Comparison of ENCODE assay signal across 8 mouse cellular contexts in the genomic region with DNA sequence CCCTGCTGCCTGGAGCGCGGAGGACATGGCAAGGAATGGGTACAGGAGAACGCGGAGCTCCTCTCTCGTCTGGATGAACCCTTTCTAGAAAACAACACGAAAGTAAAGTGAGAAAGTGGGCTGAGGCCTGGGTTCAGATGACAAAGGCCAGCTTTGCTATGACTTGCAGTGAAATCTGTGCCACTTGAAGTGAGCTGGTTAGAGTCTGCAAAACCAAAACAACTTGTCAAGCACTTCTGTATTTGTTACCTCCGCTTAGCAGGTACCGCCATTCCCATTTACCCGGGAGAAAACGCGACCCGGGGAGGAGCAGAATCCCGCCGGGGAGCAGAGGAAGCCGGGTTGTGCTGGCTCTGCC. TPM values are rescaled to one million over a fixed set of nuclear protein-coding genes. Genes with fewer than 3 reads are reported as not detected.
A peak's percentile ranks its signal among the peaks of the same experiment; 100 is the strongest.
DNase-seq lines count a peak whose midpoint lies in the region; ATAC-seq lines count a peak whose summit lies in the region.

No protein-coding gene starts in this region.

- intact Hi-C loops in heart, postnatal 25 days (cut with DNase I) = no loop called here

- H3K27ac ChIP-seq in heart, embryonic 15.5 days = no peak overlapping the region
- H3K27ac ChIP-seq in hindbrain, embryonic 12.5 days = no peak overlapping the region
- H3K27ac ChIP-seq in midbrain, embryonic 12.5 days (replicated peaks) = no peak overlapping the region

- H3K9ac ChIP-seq in heart, embryonic 15.5 days = peak overlapping the region; percentile 54
- H3K9ac ChIP-seq in hindbrain, embryonic 12.5 days = peak overlapping the region; percentile 74; the same call in 1 of the 2 replicates
- H3K9ac ChIP-seq in midbrain, embryonic 12.5 days (replicated peaks) = peak overlapping the region; percentile 65

- H3K4me2 ChIP-seq in heart, embryonic 15.5 days = peak overlapping the region; percentile 99
- peak overlapping the region; percentile 97 for H3K4me2 ChIP-seq in hindbrain, embryonic 12.5 days (replicated peaks)
- H3K4me2 ChIP-seq in midbrain, embryonic 12.5 days (replicated peaks) = peak overlapping the region; percentile 96

- peaks cover 18% of the 10 kb centered on the region for H3K4me1 ChIP-seq in heart, embryonic 15.5 days (replicated peaks)
- peaks cover 16% of the 10 kb centered on the region for H3K4me1 ChIP-seq in hindbrain, embryonic 12.5 days
- H3K4me1 ChIP-seq in midbrain, embryonic 12.5 days = peaks cover 19% of the 10 kb centered on the region

- 7% methylated on average over 15 of the region's 15 CpGs for WGBS in heart, embryonic 15.5 days
- 4% methylated on average over 15 of the region's 15 CpGs for WGBS in hindbrain, embryonic 12.5 days
- WGBS in midbrain, embryonic 12.5 days = 6% methylated on average over 15 of the region's 15 CpGs

- H3K4me3 ChIP-seq in heart, embryonic 15.5 days = peak overlapping the region; percentile 73
- H3K4me3 ChIP-seq in hindbrain, embryonic 12.5 days = peak overlapping the region; percentile 69
- peak overlapping the region; percentile 68 for H3K4me3 ChIP-seq in midbrain, embryonic 12.5 days

- ATAC-seq in heart, embryonic 15.5 days (replicated peaks; ENCODE audit: insufficient number of reproducible peaks, insufficient read depth, low FRiP score, low read depth) = no peak
- no peak for ATAC-seq in hindbrain, embryonic 12.5 days (ENCODE audit: low FRiP score)
- no peak for ATAC-seq in midbrain, embryonic 12.5 days (ENCODE audit: low FRiP score, low read depth)
- no peak for ATAC-seq in CD4-positive, CD25-positive, alpha-beta regulatory T cell, adult 4 months

- H3K27me3 ChIP-seq in heart, embryonic 15.5 days = peaks cover 74% of the 10 kb centered on the region
- H3K27me3 ChIP-seq in hindbrain, embryonic 12.5 days = peaks cover 67% of the 10 kb centered on the region
- H3K27me3 ChIP-seq in midbrain, embryonic 12.5 days = peaks cover 68% of the 10 kb centered on the region

- no peaks in the 10 kb centered on the region for H3K36me3 ChIP-seq in heart, embryonic 15.5 days
- no peaks in the 10 kb centered on the region for H3K36me3 ChIP-seq in hindbrain, embryonic 12.5 days
- no peaks in the 10 kb centered on the region for H3K36me3 ChIP-seq in midbrain, embryonic 12.5 days

- no peaks in the 10 kb centered on the region for H3K9me3 ChIP-seq in heart, embryonic 15.5 days (replicated peaks)
- no peaks in the 10 kb centered on the region for H3K9me3 ChIP-seq in hindbrain, embryonic 12.5 days (replicated peaks)
- no peaks in the 10 kb centered on the region for H3K9me3 ChIP-seq in midbrain, embryonic 12.5 days

- DNase-seq in heart, postnatal 25 days (ENCODE audit: low spot score) = no peak
- DNase-seq in adipocyte (ENCODE audit: low spot score) = peak; percentile 49
- no peak for DNase-seq in adrenal gland, postnatal 36 days
- no peak for DNase-seq in thymus, postnatal 25 days

RNA-seq across cellular contexts. Expression of gene Glis1, which starts 0.4 kb away (rescaled TPM):
- 0.29 and 0.62 TPM in 2 replicates for polyA plus RNA-seq in heart, embryonic 15.5 days (2015; fragmentation: Nextera tagmentation; extraction: Ambion mirVana)
- under 1 TPM; 0.28 to 0.42 TPM for total RNA-seq in heart, postnatal 25 days (2021)
- 5.9 and 8.9 TPM in 2 replicates for polyA plus RNA-seq in hindbrain, embryonic 12.5 days (2016; fragmentation: Nextera tagmentation; extraction: Ambion mirVana)
- polyA plus RNA-seq in midbrain, embryonic 12.5 days (2016; fragmentation: Nextera tagmentation; extraction: Ambion mirVana) = 2.4 and 3.3 TPM in 2 replicates
- polyA plus RNA-seq in CD4-positive, CD25-positive, alpha-beta regulatory T cell, adult 4 months (2017; shearing (Covaris generic)) = not detected
- under 1 TPM; 0.43 to 0.93 TPM for total RNA-seq in adrenal gland, postnatal 36 days (2021)
